Mouse (Mus musculus) activated CD4-positive, CD25-positive, alpha-beta regulatory T cell, adult 9 weeks (primary cell): ENCODE data around the gene Ascl1. TPM values are rescaled to one million over a fixed set of nuclear protein-coding genes. Genes with fewer than 3 reads are reported as not detected.

ENCODE experiments used
- polyA plus RNA-seq: library from polyadenylated mRNA; unstranded; fragments of 100-300 nt; shearing (Covaris generic); gene quantifications from one replicate; pipeline ENCODE4 v1.2.1, GENCODE M21; 2017

Ascl1 gene
- not detected for polyA plus RNA-seq

GRCm38 (mm10) chr10:87493576-87493975, at the start of gene Ascl1:
Gene Ascl1 (minus strand): TSS chr10:87493660.

GRCm38 (mm10) chr10:87521646-87522045, 28.2 kb upstream of the Ascl1 start, which contains the start of gene Pah:
Gene Pah (plus strand): TSS chr10:87521795.

Other genes with a start within 250 kb of the Ascl1 start
- gene Pah, start 28.1 kb upstream of the Ascl1 start, polyA plus RNA-seq = not detected